Mouse (Mus musculus): ENCODE results near the gene Axin2. TPM values are rescaled to one million over a fixed set of nuclear protein-coding genes. Genes with fewer than 3 reads are reported as not detected.

Axin2 gene
- polyA plus RNA-seq, 1 experiment from 2014 or later: 19.8 TPM

DNA sequence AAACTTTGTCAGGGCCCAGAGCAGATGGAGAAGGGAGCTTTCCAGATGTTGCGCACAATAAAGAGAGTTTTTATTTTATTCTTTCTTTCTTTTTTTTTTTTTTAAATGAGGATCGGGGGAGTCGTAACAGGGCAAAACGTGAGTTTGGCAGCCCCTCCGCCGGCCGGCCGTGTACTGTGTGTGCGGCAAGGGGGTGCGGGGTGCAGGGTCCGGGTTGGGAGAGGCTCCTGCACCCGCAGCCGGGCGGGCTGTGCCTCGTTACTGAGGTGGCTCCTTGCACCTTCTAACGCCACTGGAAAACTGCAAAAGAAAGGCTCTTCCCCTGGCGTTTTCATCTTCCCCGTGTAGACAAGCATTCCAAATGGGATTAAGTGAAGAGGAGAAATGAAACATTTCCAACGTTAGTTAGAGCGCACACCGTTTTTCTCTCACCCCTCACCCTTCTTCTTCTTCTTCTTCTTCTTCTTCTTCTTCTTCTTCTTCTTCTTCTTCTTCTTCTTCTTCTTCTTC lies 28.2 kb upstream of the Axin2 start:
- H3K27ac ChIP-seq (replicated peaks): peak overlapping the region; percentile 88
- peak overlapping the region; percentile 38 for H3K4me3 ChIP-seq
- peaks cover 32% of the 10 kb centered on the region for H3K27me3 ChIP-seq
- peaks cover 56% of the 10 kb centered on the region for H3K4me1 ChIP-seq
- no peaks in the 10 kb centered on the region for H3K36me3 ChIP-seq
- H3K9me3 ChIP-seq: no peaks in the 10 kb centered on the region
- WGBS: under 1% methylated on average over 21 of the region's 21 CpGs
- H3K4me2 ChIP-seq (replicated peaks): peak overlapping the region; percentile 57
- no peak for ATAC-seq (ENCODE audit: low FRiP score, low read depth)
- peak overlapping the region; percentile 51 for H3K9ac ChIP-seq (replicated peaks)

DNA sequence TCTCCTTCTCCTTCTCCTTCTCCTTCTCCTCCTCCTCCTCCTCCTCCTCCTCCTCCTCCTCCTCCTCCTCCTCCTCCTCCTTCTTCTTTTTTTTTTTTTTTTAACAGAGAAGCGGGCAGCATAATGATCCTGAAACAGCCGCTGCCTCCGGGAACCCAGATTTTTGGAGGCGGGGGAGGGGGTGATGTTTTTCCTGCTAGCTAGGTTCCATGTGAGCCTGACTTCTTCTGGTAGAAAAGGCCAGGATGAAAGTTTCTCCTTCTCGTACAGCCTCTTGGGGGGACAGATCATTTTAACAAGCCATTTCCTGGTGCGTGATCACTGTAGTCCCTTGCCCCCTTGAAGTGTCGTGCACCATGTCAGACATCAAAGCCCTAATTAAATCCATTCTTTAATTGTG lies 27.7 kb upstream of the Axin2 start:
- Histone ChIP-seq H3K27me3 (peaks cover 32% of the 10 kb centered on the region), H3K9ac (replicated peaks) (peak overlapping the region; percentile 15; the same call in 1 of the 2 replicates), H3K4me3 (peak overlapping the region; percentile 22), H3K27ac (replicated peaks) (0 out of 2 replicates have a peak overlapping the region, but pooled peaks have one; percentile 20), H3K4me1 (peaks cover 53% of the 10 kb centered on the region), H3K36me3 (no peaks in the 10 kb centered on the region), H3K4me2 (replicated peaks) (peak overlapping the region; percentile 57), H3K9me3 (no peaks in the 10 kb centered on the region)
- ATAC-seq (ENCODE audit: low FRiP score, low read depth): no peak
- WGBS: 3% methylated on average over 6 of the region's 7 CpGs

DNA sequence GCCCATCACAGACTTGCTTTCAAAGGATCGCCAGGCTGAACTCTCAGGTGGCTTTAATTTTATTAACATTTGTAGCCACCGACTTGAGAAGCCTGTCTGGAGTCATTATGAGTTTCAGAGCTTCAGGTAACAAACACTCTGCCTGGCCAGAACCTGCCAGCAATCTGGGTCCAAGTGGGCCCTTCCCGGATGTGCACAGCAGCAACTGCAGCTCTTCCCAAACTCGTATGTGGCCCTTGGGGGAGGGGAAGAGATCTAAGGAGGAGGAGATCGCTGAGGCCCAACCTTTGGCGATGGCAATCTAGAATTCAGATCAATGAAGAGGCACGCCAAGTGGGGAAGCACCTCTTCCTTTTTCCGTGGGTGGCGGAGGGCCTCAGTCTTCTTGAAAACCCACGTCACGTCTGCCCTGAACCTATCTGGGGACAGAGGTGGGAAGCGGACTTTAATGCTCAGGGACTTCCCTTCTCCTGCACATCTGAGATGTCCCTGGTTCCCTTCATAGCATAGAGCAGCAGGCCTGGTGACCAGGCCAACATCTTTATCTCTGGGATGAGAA lies 26.8 kb upstream of the Axin2 start:
- Histone ChIP-seq H3K9ac (replicated peaks) (no peak overlapping the region), H3K4me2 (replicated peaks) (peak overlapping the region; percentile 37), H3K27me3 (peaks cover 32% of the 10 kb centered on the region), H3K4me1 (peaks cover 53% of the 10 kb centered on the region), H3K4me3 (no peak overlapping the region), H3K27ac (replicated peaks) (0 out of 2 replicates have a peak overlapping the region, but pooled peaks have one; percentile 54), H3K36me3 (no peaks in the 10 kb centered on the region), H3K9me3 (no peaks in the 10 kb centered on the region)
- ATAC-seq (ENCODE audit: low FRiP score, low read depth): no peak
- 27% methylated on average over 12 of the region's 12 CpGs for WGBS

DNA sequence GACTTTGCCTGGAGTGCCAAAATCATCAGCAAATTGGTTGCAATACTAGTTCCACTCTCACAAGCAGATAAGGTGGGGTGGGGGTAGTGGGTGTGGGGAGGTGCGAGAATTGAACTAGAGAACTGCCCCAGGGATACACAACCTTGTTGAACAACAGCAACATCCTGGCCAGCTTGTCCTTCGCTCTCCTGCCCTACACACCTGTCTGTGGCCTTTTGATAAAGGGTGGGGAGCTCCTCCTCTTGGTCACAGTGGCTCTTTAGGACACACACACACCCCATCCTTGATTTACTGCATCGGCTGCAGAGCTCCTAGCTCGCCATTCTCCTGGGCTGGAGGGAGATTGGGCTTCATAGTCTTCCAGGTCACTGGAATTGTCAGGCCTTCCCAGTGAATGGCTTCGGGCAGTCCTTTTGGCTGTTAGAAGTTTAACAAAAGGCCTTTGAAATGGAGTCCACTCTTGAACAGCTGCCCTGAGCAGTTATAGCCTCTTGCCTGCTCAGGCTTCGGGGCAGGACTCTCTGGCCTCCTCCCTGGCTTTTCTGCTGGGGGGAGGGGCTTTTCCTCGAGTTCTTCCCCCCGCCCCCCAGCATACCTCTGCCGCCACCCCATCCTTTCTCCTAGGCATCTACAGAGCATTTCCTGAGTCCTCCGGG lies 26.2 kb upstream of the Axin2 start:
- 23% methylated on average over 10 of the region's 10 CpGs for WGBS
- Histone ChIP-seq H3K4me1 (peaks cover 51% of the 10 kb centered on the region), H3K27ac (replicated peaks) (peak overlapping the region; percentile 54; the same call in 1 of the 2 replicates), H3K9me3 (no peaks in the 10 kb centered on the region), H3K9ac (replicated peaks) (no peak overlapping the region; the same call in 1 of the 2 replicates), H3K27me3 (peaks cover 29% of the 10 kb centered on the region), H3K4me2 (replicated peaks) (peak overlapping the region; percentile 37; the same call in 1 of the 2 replicates), H3K4me3 (no peak overlapping the region), H3K36me3 (no peaks in the 10 kb centered on the region)
- ATAC-seq (ENCODE audit: low FRiP score, low read depth): no peak

DNA sequence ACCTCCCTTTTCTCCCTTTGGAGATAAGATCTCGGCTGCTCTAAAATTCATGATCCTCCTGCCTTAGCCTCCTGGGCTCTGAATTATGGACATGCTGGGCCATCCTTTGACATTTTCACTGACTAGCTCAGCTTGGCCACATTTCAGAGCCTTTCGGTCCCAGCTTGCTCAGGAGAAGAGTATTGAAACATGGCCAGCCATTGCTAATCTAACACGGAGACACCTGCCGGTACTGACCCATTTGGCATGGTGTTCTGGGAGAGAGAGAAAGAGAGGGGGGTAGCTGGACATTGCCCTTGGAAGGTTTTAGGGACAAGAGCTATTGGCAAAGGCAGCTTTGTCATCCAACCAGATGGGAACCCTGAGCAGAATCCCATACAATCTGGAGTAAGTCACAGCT lies 23.1 kb upstream of the Axin2 start:
- no peak for ATAC-seq (ENCODE audit: low FRiP score, low read depth)
- 86% methylated on average over 4 of the region's 4 CpGs for whole genome bisulfite sequencing

DNA sequence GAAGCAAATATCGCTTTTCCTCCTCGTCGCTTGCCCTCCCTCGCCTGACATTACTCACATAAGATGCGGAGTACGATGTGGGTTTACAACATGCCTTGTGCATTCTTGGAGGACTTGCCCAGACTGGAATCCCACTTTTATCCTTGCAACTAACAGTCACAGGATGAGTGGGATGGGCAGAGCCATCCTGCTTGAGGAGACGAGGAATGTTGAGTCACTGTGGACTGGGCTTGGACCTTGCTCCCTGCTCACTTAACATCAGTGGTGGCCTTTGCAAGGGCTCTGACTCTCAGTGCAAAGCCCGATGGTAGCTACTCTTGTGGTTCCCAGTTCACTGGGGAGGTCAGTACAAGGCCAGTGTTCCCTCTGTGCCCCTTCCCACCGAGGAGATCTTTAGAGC lies 22.1 kb upstream of the Axin2 start:
- ATAC-seq (ENCODE audit: low FRiP score, low read depth): no peak
- Histone ChIP-seq H3K4me1 (peaks cover 23% of the 10 kb centered on the region), H3K9me3 (no peaks in the 10 kb centered on the region), H3K36me3 (no peaks in the 10 kb centered on the region), H3K27me3 (peaks cover 26% of the 10 kb centered on the region), H3K9ac (replicated peaks) (no peak overlapping the region), H3K4me3 (no peak overlapping the region), H3K27ac (replicated peaks) (no peak overlapping the region), H3K4me2 (replicated peaks) (no peak overlapping the region)
- 80% methylated on average over 9 of the region's 9 CpGs for WGBS

More for the DNA sequence above, 23.1 kb upstream of the Axin2 start:
- no peaks in the 10 kb centered on the region for H3K36me3 ChIP-seq
- H3K4me2 ChIP-seq (replicated peaks): no peak overlapping the region
- H3K27me3 ChIP-seq: peaks cover 30% of the 10 kb centered on the region
- no peaks in the 10 kb centered on the region for H3K9me3 ChIP-seq
- peaks cover 30% of the 10 kb centered on the region for H3K4me1 ChIP-seq
- no peak overlapping the region for H3K27ac ChIP-seq (replicated peaks)
- no peak overlapping the region for H3K4me3 ChIP-seq
- H3K9ac ChIP-seq (replicated peaks): no peak overlapping the region

DNA sequence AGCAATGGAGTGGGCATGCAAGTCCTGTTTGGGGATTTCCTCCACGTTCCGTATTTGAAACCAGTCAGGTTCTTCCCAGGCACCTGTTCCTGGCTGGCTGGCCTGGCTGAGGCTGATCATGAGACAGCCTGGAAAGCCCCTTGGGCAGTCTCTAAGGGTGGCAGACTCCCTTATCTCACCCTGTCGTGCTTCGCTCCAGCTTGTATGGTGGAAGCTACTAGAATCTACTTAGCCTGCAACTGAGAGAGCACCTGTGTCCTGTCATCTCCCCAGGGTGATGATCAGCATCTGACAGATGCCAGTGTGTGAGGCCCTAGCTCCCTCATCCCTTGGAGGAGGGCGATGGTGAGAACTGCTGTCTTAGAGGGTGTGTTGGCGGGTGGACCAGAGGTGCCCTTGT lies 21.7 kb upstream of the Axin2 start:
- H3K9ac ChIP-seq (replicated peaks): no peak overlapping the region
- no peak for ATAC-seq (ENCODE audit: low FRiP score, low read depth)
- peaks cover 18% of the 10 kb centered on the region for H3K4me1 ChIP-seq
- H3K36me3 ChIP-seq: no peaks in the 10 kb centered on the region
- H3K4me2 ChIP-seq (replicated peaks): no peak overlapping the region
- no peak overlapping the region for H3K4me3 ChIP-seq
- no peak overlapping the region for H3K27ac ChIP-seq (replicated peaks)
- WGBS: 86% methylated on average over 6 of the region's 6 CpGs
- H3K9me3 ChIP-seq: no peaks in the 10 kb centered on the region
- H3K27me3 ChIP-seq: peaks cover 22% of the 10 kb centered on the region

DNA sequence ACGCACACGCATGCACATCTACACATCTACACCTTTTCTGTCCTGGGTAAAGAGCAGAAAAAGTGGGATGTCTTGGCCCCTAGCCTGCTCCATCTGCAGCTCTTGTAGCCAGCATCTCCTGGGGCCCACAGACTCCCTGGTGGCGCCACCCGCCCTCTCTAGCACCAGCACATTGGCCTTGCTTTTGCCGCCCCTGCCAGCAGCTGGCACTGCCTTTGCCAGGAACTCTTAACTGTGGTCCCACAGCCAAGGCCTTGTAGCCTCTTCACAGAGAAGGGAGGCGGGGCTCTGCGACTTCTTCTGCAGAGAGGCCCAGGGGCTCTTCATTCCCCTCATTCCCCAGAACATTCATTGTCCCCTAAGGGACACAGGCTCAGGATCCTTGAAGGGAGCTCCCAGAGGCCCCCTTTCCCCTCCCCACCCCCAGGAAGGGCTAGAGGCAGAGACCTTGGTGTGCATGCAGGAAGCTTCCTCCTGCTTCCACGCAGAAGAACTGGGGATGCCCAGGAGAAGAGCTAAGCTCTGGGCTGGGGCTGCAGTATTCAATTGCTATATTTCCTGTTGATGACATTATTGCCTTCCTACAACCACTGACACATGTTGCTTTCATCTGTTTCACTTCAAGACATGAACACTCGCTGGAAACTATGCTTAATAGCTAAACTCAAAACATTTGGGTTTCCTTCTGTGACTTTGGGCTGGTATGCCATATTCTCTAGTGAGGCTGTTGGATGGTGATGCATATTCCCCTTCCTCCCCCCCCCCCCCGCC lies 19.2 kb upstream of the Axin2 start:
- ATAC-seq (ENCODE audit: low FRiP score, low read depth): no peak
- peaks cover 9% of the 10 kb centered on the region; the same call in 1 of the 2 replicates for H3K27me3 ChIP-seq
- no peak overlapping the region for H3K4me3 ChIP-seq
- no peak overlapping the region for H3K27ac ChIP-seq (replicated peaks)
- peaks cover 6% of the 10 kb centered on the region; the same call in 1 of the 2 replicates for H3K4me1 ChIP-seq
- H3K4me2 ChIP-seq (replicated peaks): no peak overlapping the region
- WGBS: 83% methylated on average over 9 of the region's 10 CpGs
- no peaks in the 10 kb centered on the region for H3K36me3 ChIP-seq
- no peak overlapping the region for H3K9ac ChIP-seq (replicated peaks)
- H3K9me3 ChIP-seq: no peaks in the 10 kb centered on the region

DNA sequence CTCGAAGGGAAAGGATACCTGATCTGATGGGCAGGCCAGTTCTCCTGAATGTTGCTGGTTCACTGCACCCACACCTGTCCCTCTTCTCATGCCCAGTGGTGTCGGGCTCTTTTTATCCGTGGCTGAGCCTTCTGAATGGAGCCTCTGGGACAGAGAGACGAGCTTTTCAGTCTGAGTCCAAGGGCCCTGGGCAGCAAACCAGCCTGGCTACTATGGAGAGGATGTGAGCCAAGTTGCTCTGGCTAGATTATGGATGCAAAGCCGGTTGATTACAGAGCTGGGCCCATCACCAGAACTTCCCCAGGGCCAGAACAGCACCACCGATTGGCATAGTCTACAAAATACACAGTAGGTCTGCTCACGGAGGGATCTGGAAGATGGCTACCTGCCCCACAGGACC lies 18.5 kb upstream of the Axin2 start:
- WGBS: 69% methylated on average over 7 of the region's 7 CpGs

DNA sequence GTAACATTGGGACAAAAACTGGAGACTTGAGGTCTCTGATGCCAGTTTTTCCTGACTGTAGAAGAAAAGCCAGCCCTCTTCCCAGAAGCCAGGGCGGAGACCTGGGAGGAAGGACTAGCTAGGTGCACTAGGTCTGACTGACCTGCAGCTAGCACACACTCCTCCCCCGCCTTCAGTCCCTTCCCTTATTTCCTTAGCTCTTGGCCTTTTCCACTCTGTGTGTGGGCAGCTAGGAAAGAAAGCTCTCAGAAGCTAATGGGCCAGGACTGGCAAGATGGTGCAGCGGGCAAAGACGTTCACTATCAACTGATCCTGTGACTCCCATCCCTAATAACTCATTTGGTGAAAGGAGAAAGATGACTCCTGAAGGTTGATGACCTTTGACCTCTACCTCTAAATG lies 17.8 kb upstream of the Axin2 start:
- Histone ChIP-seq H3K4me1 (peaks cover 6% of the 10 kb centered on the region; the same call in 1 of the 2 replicates), H3K9me3 (no peaks in the 10 kb centered on the region), H3K36me3 (no peaks in the 10 kb centered on the region), H3K4me2 (replicated peaks) (no peak overlapping the region), H3K4me3 (no peak overlapping the region), H3K9ac (replicated peaks) (no peak overlapping the region), H3K27ac (replicated peaks) (no peak overlapping the region), H3K27me3 (0 out of 2 replicates have a peak, but pooled peaks cover 7% of the 10 kb centered on the region)
- ATAC-seq (ENCODE audit: low FRiP score, low read depth): no peak
- WGBS: 86% methylated on average over 4 of the region's 4 CpGs

More for the DNA sequence above, 18.5 kb upstream of the Axin2 start:
- Histone ChIP-seq H3K9me3 (no peaks in the 10 kb centered on the region), H3K36me3 (no peaks in the 10 kb centered on the region), H3K4me1 (peaks cover 6% of the 10 kb centered on the region; the same call in 1 of the 2 replicates), H3K9ac (replicated peaks) (no peak overlapping the region), H3K27ac (replicated peaks) (no peak overlapping the region), H3K4me3 (no peak overlapping the region), H3K4me2 (replicated peaks) (no peak overlapping the region), H3K27me3 (peaks cover 7% of the 10 kb centered on the region; the same call in 1 of the 2 replicates)
- ATAC-seq (ENCODE audit: low FRiP score, low read depth): no peak

DNA sequence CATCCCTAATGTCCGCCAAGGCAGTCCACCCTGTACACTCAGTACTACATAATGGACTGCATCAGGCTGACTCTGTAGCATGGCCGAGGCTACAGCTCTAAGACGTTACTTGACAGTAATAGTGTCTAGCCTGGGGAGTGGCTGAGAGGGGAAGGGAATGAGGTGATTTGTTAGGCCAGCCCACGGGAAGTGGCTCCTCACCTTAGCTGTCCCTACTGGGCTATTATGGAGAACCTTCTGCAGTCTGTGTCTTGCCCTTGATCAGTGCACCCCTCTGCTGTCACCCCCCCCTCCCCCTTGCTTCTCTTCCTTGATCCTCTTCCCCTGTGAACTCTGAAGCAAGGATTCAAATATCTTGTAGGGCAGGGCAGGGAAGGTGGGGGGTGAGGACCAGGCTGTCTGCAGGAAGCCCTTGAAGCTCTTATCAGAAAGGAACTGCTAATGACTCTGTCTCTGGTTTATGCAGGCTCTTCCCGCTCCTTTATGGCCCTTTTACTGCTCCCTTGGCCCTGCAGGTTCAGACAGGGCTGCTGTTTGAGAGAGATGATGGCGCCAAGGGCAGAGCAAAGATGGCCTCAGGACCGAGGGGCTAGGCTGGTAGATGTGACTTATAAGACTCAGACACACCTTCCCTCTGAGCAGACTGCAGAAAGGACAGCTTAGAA lies 13.4 kb upstream of the Axin2 start:
- Histone ChIP-seq H3K9ac (replicated peaks) (no peak overlapping the region), H3K27me3 (peaks cover 32% of the 10 kb centered on the region), H3K27ac (replicated peaks) (no peak overlapping the region), H3K4me2 (replicated peaks) (no peak overlapping the region), H3K4me1 (peaks cover 13% of the 10 kb centered on the region), H3K9me3 (no peaks in the 10 kb centered on the region), H3K4me3 (no peak overlapping the region), H3K36me3 (no peaks in the 10 kb centered on the region)
- ATAC-seq (ENCODE audit: low FRiP score, low read depth): no peak
- WGBS: 80% methylated on average over 7 of the region's 7 CpGs

Measured in midbrain, embryonic 12.5 days (tissue).